In genomic region chr8:126558400-126558953, GRCm38 (mm10) we compare ENCODE assay signal across 25 mouse cellular contexts. TPM values are rescaled to one million over a fixed set of nuclear protein-coding genes. Genes with fewer than 3 reads are reported as not detected.
DNase-seq lines count a peak whose midpoint lies in the region; ATAC-seq and TF ChIP-seq lines count a peak whose summit lies in the region.
"Had no signal": no experiment of that assay in that cellular context is flagged by ENCODE, and none has a peak within 500 bp of the region (broad histone marks: within the 10 kb centered on the region; RNA-seq: fewer than 3 reads in every experiment).

No protein-coding gene starts in this region.

- no peak overlapping the region for H3K9ac ChIP-seq in hindbrain, embryonic 13.5 days
- H3K9ac ChIP-seq in intestine, embryonic 15.5 days, result no peak overlapping the region
- no peak overlapping the region for H3K9ac ChIP-seq in stomach, postnatal 0 days (ENCODE audit: low read length)
- H3K9ac ChIP-seq: forebrain, embryonic 13.5 days; heart, embryonic 12.5 days; heart, embryonic 15.5 days; hindbrain, embryonic 15.5 days had no signal

- peaks cover 10% of the 10 kb centered on the region for H3K4me1 ChIP-seq in hindbrain, embryonic 10.5 days (replicated peaks)
- peaks cover 10% of the 10 kb centered on the region for H3K4me1 ChIP-seq in hindbrain, embryonic 13.5 days (replicated peaks)
- H3K4me1 ChIP-seq in intestine, embryonic 15.5 days (replicated peaks), result peaks cover 5% of the 10 kb centered on the region
- H3K4me1 ChIP-seq in limb, embryonic 10.5 days, result peaks cover 11% of the 10 kb centered on the region
- no peaks in the 10 kb centered on the region for H3K4me1 ChIP-seq in stomach, postnatal 0 days (replicated peaks; ENCODE audit: control insufficient read depth, insufficient read depth)
- H3K4me1 ChIP-seq: hindbrain, embryonic 15.5 days had no signal

- no peak for ATAC-seq in hindbrain, embryonic 13.5 days (ENCODE audit: low FRiP score)
- ATAC-seq in intestine, embryonic 15.5 days, result peak; percentile 60
- peak; percentile 94 for ATAC-seq in stomach, postnatal 0 days (ENCODE audit: low FRiP score, low TSS enrichment)
- ATAC-seq: forebrain, embryonic 13.5 days; forebrain, embryonic 16.5 days had no signal

- no peaks in the 10 kb centered on the region for H3K27me3 ChIP-seq in hindbrain, embryonic 10.5 days (ENCODE audit: insufficient read depth, poor library complexity, severe bottlenecking)
- no peaks in the 10 kb centered on the region for H3K27me3 ChIP-seq in hindbrain, embryonic 13.5 days
- H3K27me3 ChIP-seq in intestine, embryonic 15.5 days (replicated peaks), result no peaks in the 10 kb centered on the region
- H3K27me3 ChIP-seq in limb, embryonic 10.5 days (ENCODE audit: low read depth, poor library complexity, severe bottlenecking), result no peaks in the 10 kb centered on the region
- H3K27me3 ChIP-seq in stomach, postnatal 0 days (ENCODE audit: control insufficient read depth, insufficient read depth, low read length), result no peaks in the 10 kb centered on the region
- H3K27me3 ChIP-seq: CH12.LX; forebrain, embryonic 13.5 days; heart, embryonic 12.5 days; heart, embryonic 15.5 days; hindbrain, embryonic 15.5 days had no signal

- H3K36me3 ChIP-seq in hindbrain, embryonic 10.5 days, result no peaks in the 10 kb centered on the region
- H3K36me3 ChIP-seq in hindbrain, embryonic 13.5 days, result no peaks in the 10 kb centered on the region
- H3K36me3 ChIP-seq in intestine, embryonic 15.5 days, result no peaks in the 10 kb centered on the region
- H3K36me3 ChIP-seq in limb, embryonic 10.5 days, result no peaks in the 10 kb centered on the region
- no peaks in the 10 kb centered on the region for H3K36me3 ChIP-seq in stomach, postnatal 0 days (ENCODE audit: control insufficient read depth, insufficient read depth, low read length)
- H3K36me3 ChIP-seq: forebrain, embryonic 10.5 days; heart, embryonic 12.5 days; heart, embryonic 15.5 days; hindbrain, embryonic 15.5 days had no signal

- TF ChIP-seq EP300 in stomach, postnatal 0 days (optimal IDR thresholded peaks at IDR 0.05), result no peak

- H3K27ac ChIP-seq in hindbrain, embryonic 10.5 days, result 0 out of 2 replicates have a peak overlapping the region, but pooled peaks have one; percentile 46
- H3K27ac ChIP-seq in hindbrain, embryonic 13.5 days, result no peak overlapping the region
- no peak overlapping the region for H3K27ac ChIP-seq in intestine, embryonic 15.5 days
- H3K27ac ChIP-seq in limb, embryonic 10.5 days, result peak overlapping the region; percentile 56; the same call in 1 of the 2 replicates
- H3K27ac ChIP-seq in stomach, postnatal 0 days (replicated peaks), result peak overlapping the region; percentile 65
- H3K27ac ChIP-seq: forebrain, embryonic 13.5 days; heart, embryonic 15.5 days; hindbrain, embryonic 15.5 days had no signal

- peak; percentile 19; the same call in 1 of the 2 replicates for TF ChIP-seq CTCF in stomach, postnatal 0 days (IDR thresholded peaks at IDR 0.05; ENCODE audit: low read depth)

- no peak overlapping the region for H3K4me3 ChIP-seq in hindbrain, embryonic 10.5 days
- H3K4me3 ChIP-seq in hindbrain, embryonic 13.5 days, result no peak overlapping the region
- no peak overlapping the region for H3K4me3 ChIP-seq in intestine, embryonic 15.5 days (replicated peaks)
- H3K4me3 ChIP-seq in limb, embryonic 10.5 days, result no peak overlapping the region
- no peak overlapping the region for H3K4me3 ChIP-seq in stomach, postnatal 0 days (ENCODE audit: low read depth, low read length)
- H3K4me3 ChIP-seq: forebrain, embryonic 10.5 days; forebrain, embryonic 13.5 days; heart, embryonic 12.5 days; heart, embryonic 15.5 days; hindbrain, embryonic 15.5 days had no signal

- H3K9me3 ChIP-seq in hindbrain, embryonic 10.5 days, result 0 out of 2 replicates have a peak, but pooled peaks cover 3% of the 10 kb centered on the region
- H3K9me3 ChIP-seq in hindbrain, embryonic 13.5 days, result no peaks in the 10 kb centered on the region
- no peaks in the 10 kb centered on the region for H3K9me3 ChIP-seq in intestine, embryonic 15.5 days
- no peaks in the 10 kb centered on the region for H3K9me3 ChIP-seq in limb, embryonic 10.5 days (replicated peaks)
- no peaks in the 10 kb centered on the region for H3K9me3 ChIP-seq in stomach, postnatal 0 days (ENCODE audit: control insufficient read depth, low read length)
- H3K9me3 ChIP-seq: forebrain, embryonic 10.5 days; heart, embryonic 15.5 days; hindbrain, embryonic 15.5 days had no signal

- no peak overlapping the region for H3K4me2 ChIP-seq in hindbrain, embryonic 13.5 days
- H3K4me2 ChIP-seq in intestine, embryonic 15.5 days (replicated peaks), result no peak overlapping the region
- H3K4me2 ChIP-seq in stomach, postnatal 0 days (replicated peaks; ENCODE audit: low read depth), result no peak overlapping the region
- H3K4me2 ChIP-seq: forebrain, embryonic 13.5 days; heart, embryonic 12.5 days; heart, embryonic 15.5 days; hindbrain, embryonic 15.5 days had no signal

- no peak for DNase-seq in hindbrain, embryonic 10.5 days (ENCODE audit: low spot score)
- DNase-seq in limb, embryonic 10.5 days (ENCODE audit: low spot score), result no peak
- DNase-seq in stomach, postnatal 0 days (ENCODE audit: low spot score), result peak; percentile 74
- DNase-seq in spleen, adult 12 weeks (ENCODE audit: low spot score), result no peak
- no peak for DNase-seq in cerebellum, postnatal 4 days (ENCODE audit: low spot score in 2 of 2)
- DNase-seq: adrenal gland, adult 2 months; adrenal gland, postnatal 14 days; B cell, adult 2 months; cerebellum, adult 11-12 months; cerebellum, adult 8-10 months; cerebellum, postnatal 10 days; cerebellum, postnatal 36 days; gastrocnemius, postnatal 10 days; gastrocnemius, postnatal 36 days; heart, postnatal 10 days; heart, postnatal 36 days had no signal

- 92% methylated on average over 13 of the region's 13 CpGs for WGBS in hindbrain, embryonic 10.5 days
- WGBS in hindbrain, embryonic 13.5 days, result 92% methylated on average over 13 of the region's 13 CpGs
- 87% methylated on average over 13 of the region's 13 CpGs for WGBS in intestine, embryonic 15.5 days
- 95% methylated on average over 13 of the region's 13 CpGs for WGBS in limb, embryonic 10.5 days
- WGBS in stomach, postnatal 0 days, result 74% methylated on average over 13 of the region's 13 CpGs

RNA-seq across cellular contexts. Expression of gene Irf2bp2, which starts 35.3 kb away (rescaled TPM):
- polyA plus RNA-seq in hindbrain, embryonic 10.5 days (2016; fragmentation: Nextera tagmentation; extraction: Ambion mirVana), result 3.3 and 4.3 TPM in 2 replicates
- polyA plus RNA-seq in hindbrain, embryonic 13.5 days (2015; fragmentation: Nextera tagmentation; extraction: Ambion mirVana), result 9.0 TPM in 2 replicates
- 14.1 and 16.1 TPM in 2 replicates for polyA plus RNA-seq in intestine, embryonic 15.5 days (2015; fragmentation: Nextera tagmentation; extraction: Ambion mirVana)
- polyA plus RNA-seq in limb, embryonic 10.5 days (2016; fragmentation: Nextera tagmentation; extraction: Ambion mirVana), result 4.2 and 4.5 TPM in 2 replicates
- 10.1 and 10.2 TPM in 2 replicates for polyA plus RNA-seq in stomach, postnatal 0 days (2015; fragmentation: Nextera tagmentation; extraction: Ambion mirVana)

Comparison
In these comparisons a context has a peak if more than half of its experiments do, and no peak if none do; other contexts are left out.
1. H3K27ac ChIP-seq: peak in hindbrain, embryonic 10.5 days (single experiment), limb, embryonic 10.5 days (single experiment) and stomach, postnatal 0 days (single experiment); none in hindbrain, embryonic 13.5 days (single experiment) and intestine, embryonic 15.5 days (single experiment).